Mouse (Mus musculus) ES-E14 (cell line): ENCODE measurements around the gene H2-T23. TPM values are rescaled to one million over a fixed set of nuclear protein-coding genes. Genes with fewer than 3 reads are reported as not detected.
"Not testable (repeated sequence)": the region's sequence is repeated elsewhere in the genome, so short reads cannot be mapped to it uniquely, and the experiment has no call there.

Source experiments
- DNase-seq: peaks from one replicate; pipeline ENCODE4 v3.0.0-alpha.2; 2013; ENCODE audit warnings: low read depth, low spot score
- H3K27ac ChIP-seq: 2 replicates; pipeline ENCODE4 v1.5.1; 2012; ENCODE audit warnings: low read depth, mild to moderate bottlenecking, low read length, moderate library complexity, mixed read lengths; ENCODE audit not compliant: poor library complexity, insufficient read depth, severe bottlenecking
- H3K36me3 ChIP-seq: 2 replicates; pipeline ENCODE4 v1.6.1; 2012; ENCODE audit warnings: mild to moderate bottlenecking, low read length, moderate library complexity, mixed read lengths; ENCODE audit not compliant: control insufficient read depth, poor library complexity, insufficient read depth, severe bottlenecking
- H3K4me1 ChIP-seq, 2 experiments: fragments of 150-350 bp in 1 of 2; sonication (generic) in 1 of 2; 2 replicates each; pipeline ENCODE4 v1.6.1; 2012; ENCODE audit warnings: low read length in 2 of 2, mild to moderate bottlenecking in 1 of 2, mixed read lengths in 1 of 2; ENCODE audit not compliant: control insufficient read depth in 2 of 2, insufficient read depth in 2 of 2, poor library complexity in 1 of 2
- H3K4me3 ChIP-seq, 2 experiments: fragments of 150-350 bp in 1 of 2; sonication (generic) in 1 of 2; 2 replicates each; pipeline ENCODE4 v1.5.1; 2012; ENCODE audit warnings: low read length in 2 of 2, low read depth in 1 of 2, mild to moderate bottlenecking in 1 of 2, mixed read lengths in 1 of 2; ENCODE audit not compliant: insufficient read depth in 1 of 2, poor library complexity in 1 of 2, severe bottlenecking in 1 of 2
- H3K9ac ChIP-seq: 2 replicates; pipeline ENCODE4 v1.6.1; 2012; ENCODE audit warnings: low read depth, mild to moderate bottlenecking, low read length, mixed read lengths; ENCODE audit not compliant: poor library complexity, insufficient read depth, severe bottlenecking
- H3K9me3 ChIP-seq: fragments of 150-350 bp; sonication (generic); 2 replicates; pipeline ENCODE4 v1.6.1; 2012; ENCODE audit warnings: low read depth, mild to moderate bottlenecking, low read length; ENCODE audit not compliant: control insufficient read depth, insufficient read depth
- CHD2 ChIP-seq: IDR thresholded peaks from 2 replicates; pipeline ENCODE4 v1.6.1; 2014; ENCODE audit warnings: mild to moderate bottlenecking, low read depth, low read length, inconsistent platforms
- MAFK ChIP-seq: IDR thresholded peaks from 2 replicates; pipeline ENCODE4 v1.6.1; 2014; ENCODE audit warnings: mild to moderate bottlenecking, low read depth, low read length, inconsistent platforms; ENCODE audit not compliant: insufficient read depth
- ZNF384 ChIP-seq: IDR thresholded peaks from 2 replicates; pipeline ENCODE4 v1.6.1; 2012; ENCODE audit warnings: low read depth, low read length, inconsistent platforms
- in situ Hi-C, 2 experiments: fragments of 600-800 bp; cut with MboI; formaldehyde crosslinking; loops; one replicate each; pipeline ENCODE4 v1.15.1; 2025; ENCODE audit warnings: low sequenced_read_pairs in 2 of 2, inconsistent platforms in 1 of 2; ENCODE audit not compliant: unreplicated experiment in 2 of 2
- total RNA-seq: library from RNA; depleted of rRNA; stranded (reverse); fragments of 300-350 nt; gene quantifications from 2 replicates; pipeline ENCODE4 v1.2.3, GENCODE M21; 2012

H2-T23 gene
- total RNA-seq, 1 experiment, result 0.67 TPM

- Histone ChIP-seq H3K4me1 (no peaks in the 10 kb centered on the region), H3K4me3 (no peak overlapping the region), H3K9ac (no peak overlapping the region), H3K27ac (no peak overlapping the region), H3K9me3 (no peaks in the 10 kb centered on the region), H3K36me3 (no peaks in the 10 kb centered on the region)
- in situ Hi-C loops, result no loop called here
- DNase-seq, result no peak
- TF ChIP-seq CHD2 (no peak), ZNF384 (no peak), MAFK (no peak)
Measured at GRCm38 (mm10) chr17:36043286-36043685, 10.6 kb upstream of the H2-T23 start.

GRCm38 (mm10) chr17:36042610-36043169 is 10.0 kb upstream of the H2-T23 start, which contains the start of the genes H2-T22 and Gm6034:
TSS of gene H2-T22 (minus strand) at chr17:36042747.
TSS of gene Gm6034 (plus strand) at chr17:36042961.
- H3K27ac ChIP-seq, in situ Hi-C loops, H3K36me3 ChIP-seq: not testable (repeated sequence)

GRCm38 (mm10) chr17:36042055-36042454 is 9.4 kb upstream of the H2-T23 start:
- H3K27ac ChIP-seq, in situ Hi-C loops, DNase-seq, H3K36me3 ChIP-seq, H3K4me1 ChIP-seq, H3K9me3 ChIP-seq: not testable (repeated sequence)
- peak overlapping the region in 1 of 2 experiments; percentile 47; a peak in 1 of 4 replicates for H3K4me3 ChIP-seq
- peak overlapping the region; percentile 70; the same call in 1 of the 2 replicates for H3K9ac ChIP-seq

More at GRCm38 (mm10) chr17:36042610-36043169, 10.0 kb upstream of the H2-T23 start, which contains the start of the genes H2-T22 and Gm6034:
- H3K4me3 ChIP-seq, result peak within 1 kb of the TSS; percentile 17 to 47; a peak in 1 of 4 replicates
- TF ChIP-seq CHD2, result peak; percentile 79
- TF ChIP-seq MAFK, result peak; percentile 67
- peak within 1 kb of the TSS; percentile 70; the same call in 1 of the 2 replicates for H3K9ac ChIP-seq
- not testable (repeated sequence) for DNase-seq, H3K9me3 ChIP-seq, H3K4me1 ChIP-seq

DNA sequence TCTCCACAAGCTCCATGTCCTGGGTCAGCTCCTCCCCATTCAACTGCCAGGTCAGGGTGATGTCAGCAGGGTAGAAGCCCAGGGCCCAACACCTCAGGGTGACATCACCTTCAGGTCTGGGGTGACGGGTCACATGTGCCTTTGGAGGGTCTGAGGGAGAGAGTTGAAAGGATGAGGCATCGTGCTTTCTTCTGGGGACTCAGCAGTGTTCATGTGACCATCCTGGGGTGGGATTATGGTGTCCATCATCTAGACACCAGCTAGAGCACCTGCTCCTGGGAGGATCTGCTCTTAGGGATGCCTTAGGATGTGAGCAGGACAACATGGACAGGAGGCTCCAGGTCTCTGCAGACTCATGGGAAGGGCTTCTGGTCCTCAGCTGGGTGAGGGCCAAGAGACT is 7.9 kb upstream of the H2-T23 start:
- H3K27ac ChIP-seq, H3K9ac ChIP-seq, in situ Hi-C loops: not testable (repeated sequence)

DNA sequence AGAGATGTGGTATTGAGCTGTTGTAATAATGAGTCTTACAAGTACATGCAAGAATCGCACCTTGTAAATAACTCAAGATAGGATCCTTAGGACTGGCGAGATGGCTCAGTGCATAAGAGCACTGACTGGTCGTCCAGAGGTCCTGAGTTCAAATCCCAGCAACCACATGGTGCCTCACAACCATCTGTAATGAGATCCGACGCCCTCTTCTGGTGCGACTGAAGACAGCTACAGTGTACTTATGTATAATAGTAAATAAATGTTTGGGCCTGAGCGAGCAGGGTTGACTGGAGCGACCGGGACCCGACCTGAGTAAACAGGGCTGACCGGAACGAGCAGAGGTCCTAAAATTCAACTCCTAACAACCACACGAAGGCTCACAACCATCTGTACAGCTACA is 3.5 kb upstream of the H2-T23 start:
- DNase-seq, H3K4me3 ChIP-seq, H3K36me3 ChIP-seq, in situ Hi-C loops, H3K9me3 ChIP-seq, H3K9ac ChIP-seq, H3K4me1 ChIP-seq, H3K27ac ChIP-seq: not testable (repeated sequence)

More for the DNA sequence above, 7.9 kb upstream of the H2-T23 start:
- H3K4me1 ChIP-seq, DNase-seq, H3K9me3 ChIP-seq, H3K36me3 ChIP-seq, H3K4me3 ChIP-seq: not testable (repeated sequence)

DNA sequence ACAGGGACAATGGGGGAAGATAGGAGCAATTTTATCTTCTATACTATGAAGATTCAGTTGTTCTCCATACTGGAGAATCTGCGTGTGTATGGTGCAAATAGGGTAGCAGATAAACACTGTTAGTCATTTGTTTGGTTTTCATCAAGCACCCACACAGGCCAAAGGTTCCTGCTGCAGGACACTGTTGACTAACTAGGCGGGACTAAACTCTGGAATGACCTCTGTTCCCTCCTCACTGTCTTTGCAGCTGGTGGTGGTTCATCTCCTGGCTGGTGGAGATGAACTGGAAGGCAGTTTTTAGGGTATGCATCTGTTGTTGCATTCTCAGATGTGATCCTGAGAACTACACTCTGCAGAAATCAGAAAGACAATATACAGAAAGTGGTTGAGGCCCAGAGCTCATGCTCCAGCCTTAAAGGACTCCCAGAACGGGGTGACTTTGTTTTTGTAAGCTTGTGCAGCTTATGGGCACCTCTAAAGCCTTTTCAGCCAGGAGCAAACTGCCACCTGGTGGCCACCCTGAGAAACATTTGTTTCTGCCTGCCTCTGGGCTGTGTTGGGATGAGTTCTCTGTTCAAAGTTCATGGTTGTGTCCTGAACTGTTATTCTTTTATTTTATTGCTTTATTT is 2.5 kb upstream of the H2-T23 start:
- DNase-seq, H3K27ac ChIP-seq, H3K4me3 ChIP-seq, H3K36me3 ChIP-seq, H3K9me3 ChIP-seq, H3K4me1 ChIP-seq, H3K9ac ChIP-seq, in situ Hi-C loops: not testable (repeated sequence)

- H3K4me1 ChIP-seq, H3K9me3 ChIP-seq, H3K4me3 ChIP-seq, DNase-seq, H3K36me3 ChIP-seq, in situ Hi-C loops, H3K9ac ChIP-seq, H3K27ac ChIP-seq: not testable (repeated sequence)
Measured at GRCm38 (mm10) chr17:36034524-36034923, 1.9 kb upstream of the H2-T23 start.
